Mouse (Mus musculus): ENCODE measurements around the gene Ap1g2.

Gene Ap1g2

DNA sequence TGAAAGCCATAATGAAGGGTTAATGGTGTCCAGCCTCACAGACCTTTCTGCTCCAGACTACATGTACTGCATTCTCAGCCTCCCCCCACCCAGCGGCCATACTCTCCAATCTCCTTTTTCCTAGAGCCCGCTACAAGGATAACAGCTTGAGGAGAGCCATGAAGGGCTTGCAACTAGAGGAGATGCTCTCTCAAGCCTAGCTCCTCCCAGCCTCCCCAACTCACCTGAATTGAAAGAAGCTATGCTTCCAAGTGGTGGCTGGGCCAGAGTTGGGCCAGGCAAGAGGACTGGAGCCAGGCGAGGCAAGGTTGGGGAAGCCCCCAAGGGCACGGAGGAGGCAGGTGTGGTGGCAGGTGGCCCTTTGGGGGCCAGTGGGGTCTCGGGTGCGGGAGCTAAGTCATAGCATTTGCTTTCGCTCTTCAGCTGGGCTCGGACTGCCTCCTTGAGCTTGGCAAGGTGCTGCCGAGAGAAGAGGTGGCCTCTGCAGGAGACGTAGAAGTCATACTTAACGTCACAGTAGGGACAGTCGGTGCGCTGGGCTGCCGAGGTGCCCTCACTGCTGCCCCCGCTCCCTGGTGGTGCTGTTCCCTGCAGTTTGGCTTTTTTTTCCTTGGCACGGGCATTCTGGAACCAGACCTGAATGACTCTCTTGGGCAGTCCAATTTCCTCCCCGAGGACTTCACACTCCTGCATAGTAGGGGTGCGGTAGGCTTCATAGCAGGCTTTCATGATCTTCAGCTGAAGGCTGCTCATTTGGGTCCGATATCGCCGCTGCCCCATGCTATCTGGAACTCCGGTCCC is 42.6 kb downstream of the Ap1g2 start:
- no peaks in the 10 kb centered on the region; the same call in 1 of the 2 replicates for H3K36me3 ChIP-seq (ENCODE audit: control insufficient read depth, insufficient read depth, low read length, poor library complexity, severe bottlenecking)
- H3K27me3 ChIP-seq (ENCODE audit: control insufficient read depth, insufficient read depth, low read length, poor library complexity, severe bottlenecking): no peaks in the 10 kb centered on the region
- no peak for DNase-seq (ENCODE audit: low read depth, low spot score)

DNA sequence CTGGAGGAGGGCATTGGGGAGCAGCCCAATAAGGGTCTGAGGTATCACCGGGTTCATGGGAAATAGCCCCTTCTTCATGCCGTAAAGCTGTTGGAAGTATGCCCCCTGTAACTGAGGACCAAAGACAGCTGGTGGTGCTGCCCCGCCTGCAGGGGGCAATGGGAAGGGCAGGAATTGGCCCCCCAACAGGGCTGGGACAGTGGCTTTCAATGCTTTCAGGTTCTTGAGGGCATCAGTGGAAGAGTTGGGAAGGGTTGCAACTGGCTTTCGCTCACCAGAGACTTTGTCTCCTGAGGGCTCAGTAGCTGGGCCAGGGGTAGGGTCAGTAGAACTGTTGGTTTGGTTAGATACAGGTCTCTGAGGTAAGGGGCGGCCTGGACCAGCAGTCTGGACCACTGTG is 43.3 kb downstream of the Ap1g2 start:
- no peak for DNase-seq (ENCODE audit: low read depth, low spot score)
- Histone ChIP-seq H3K36me3 (ENCODE audit: control insufficient read depth, insufficient read depth, low read length, poor library complexity, severe bottlenecking) (no peaks in the 10 kb centered on the region; the same call in 1 of the 2 replicates), H3K27me3 (ENCODE audit: control insufficient read depth, insufficient read depth, low read length, poor library complexity, severe bottlenecking) (no peaks in the 10 kb centered on the region)

DNA sequence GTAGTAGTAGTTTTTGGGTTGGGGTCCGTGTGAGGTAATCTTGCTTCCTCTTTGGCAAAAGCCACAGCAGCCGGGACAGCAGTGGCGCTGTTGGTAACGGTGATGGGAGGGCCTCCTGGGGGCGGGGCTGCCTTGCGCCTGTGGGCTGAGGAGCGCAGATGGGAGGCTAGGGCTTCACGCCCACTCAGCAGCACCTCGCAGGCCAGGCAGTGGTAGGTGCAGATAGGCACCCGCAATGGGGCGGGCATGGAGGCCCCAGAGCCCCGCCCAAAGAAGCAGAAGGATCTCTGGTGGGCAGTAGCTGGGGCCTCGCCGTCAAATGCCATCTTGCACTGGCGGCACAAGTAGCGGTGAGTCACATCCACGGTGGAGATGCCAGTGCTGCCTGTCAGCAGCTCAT is 43.8 kb downstream of the Ap1g2 start:
- Histone ChIP-seq H3K36me3 (ENCODE audit: control insufficient read depth, insufficient read depth, low read length, poor library complexity, severe bottlenecking) (no peaks in the 10 kb centered on the region; the same call in 1 of the 2 replicates), H3K27me3 (ENCODE audit: control insufficient read depth, insufficient read depth, low read length, poor library complexity, severe bottlenecking) (no peaks in the 10 kb centered on the region)
- no peak for DNase-seq (ENCODE audit: low read depth, low spot score)

- no peak for DNase-seq (ENCODE audit: low read depth, low spot score)
- no peaks in the 10 kb centered on the region; the same call in 1 of the 2 replicates for H3K36me3 ChIP-seq (ENCODE audit: control insufficient read depth, insufficient read depth, low read length, poor library complexity, severe bottlenecking)
- no peaks in the 10 kb centered on the region; the same call in 1 of the 2 replicates for H3K27me3 ChIP-seq (ENCODE audit: control insufficient read depth, insufficient read depth, low read length, poor library complexity, severe bottlenecking)
These were observed 44.5 kb downstream of the Ap1g2 start for GRCm38 (mm10) chr14:55061845-55062244.

- DNase-seq (ENCODE audit: low read depth, low spot score): no peak
- Histone ChIP-seq H3K27me3 (ENCODE audit: control insufficient read depth, insufficient read depth, low read length, poor library complexity, severe bottlenecking) (no peaks in the 10 kb centered on the region; the same call in 1 of the 2 replicates), H3K36me3 (ENCODE audit: control insufficient read depth, insufficient read depth, low read length, poor library complexity, severe bottlenecking) (no peaks in the 10 kb centered on the region)
These were observed 46.5 kb downstream of the Ap1g2 start for GRCm38 (mm10) chr14:55059931-55060330.

DNA sequence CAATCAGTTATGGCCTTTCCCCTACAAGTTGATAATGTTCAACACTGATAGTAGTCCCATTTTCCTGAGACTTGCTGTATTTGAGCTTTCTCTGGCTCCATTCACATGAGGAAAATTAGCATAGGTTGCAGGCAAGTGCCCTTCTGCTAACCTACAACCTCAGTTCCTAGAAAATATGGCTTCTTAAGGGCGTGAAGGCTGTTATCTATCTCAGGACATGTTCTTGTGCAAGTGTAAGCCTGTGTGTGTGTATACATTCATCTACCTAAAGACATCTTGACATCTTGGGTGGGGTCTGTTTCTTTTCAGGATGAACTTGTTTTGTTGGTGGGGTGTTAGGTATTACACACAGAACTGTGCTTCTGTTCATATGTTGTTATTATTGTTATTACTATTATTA is 47.4 kb downstream of the Ap1g2 start:
- no peak for DNase-seq (ENCODE audit: low read depth, low spot score)
- H3K27me3 ChIP-seq (ENCODE audit: control insufficient read depth, insufficient read depth, low read length, poor library complexity, severe bottlenecking): no peaks in the 10 kb centered on the region; the same call in 1 of the 2 replicates
- no peaks in the 10 kb centered on the region for H3K36me3 ChIP-seq (ENCODE audit: control insufficient read depth, insufficient read depth, low read length, poor library complexity, severe bottlenecking)

GRCm38 (mm10) chr14:55055167-55055834 is 51.1 kb downstream of the Ap1g2 start:
- no peak for DNase-seq (ENCODE audit: low read depth, low spot score)
- H3K36me3 ChIP-seq (ENCODE audit: control insufficient read depth, insufficient read depth, low read length, poor library complexity, severe bottlenecking): no peaks in the 10 kb centered on the region
- H3K27me3 ChIP-seq (ENCODE audit: control insufficient read depth, insufficient read depth, low read length, poor library complexity, severe bottlenecking): no peaks in the 10 kb centered on the region; the same call in 1 of the 2 replicates

GRCm38 (mm10) chr14:55054191-55054749 is 52.1 kb downstream of the Ap1g2 start:
- Histone ChIP-seq H3K27me3 (ENCODE audit: control insufficient read depth, insufficient read depth, low read length, poor library complexity, severe bottlenecking) (no peaks in the 10 kb centered on the region; the same call in 1 of the 2 replicates), H3K36me3 (ENCODE audit: control insufficient read depth, insufficient read depth, low read length, poor library complexity, severe bottlenecking) (no peaks in the 10 kb centered on the region)
- no peak for DNase-seq (ENCODE audit: low read depth, low spot score)

GRCm38 (mm10) chr14:55053708-55054190 is 52.6 kb downstream of the Ap1g2 start:
- no peak for DNase-seq (ENCODE audit: low read depth, low spot score)
- Histone ChIP-seq H3K36me3 (ENCODE audit: control insufficient read depth, insufficient read depth, low read length, poor library complexity, severe bottlenecking) (no peaks in the 10 kb centered on the region), H3K27me3 (ENCODE audit: control insufficient read depth, insufficient read depth, low read length, poor library complexity, severe bottlenecking) (no peaks in the 10 kb centered on the region; the same call in 1 of the 2 replicates)

- H3K27me3 ChIP-seq (ENCODE audit: control insufficient read depth, insufficient read depth, low read length, poor library complexity, severe bottlenecking): no peaks in the 10 kb centered on the region; the same call in 1 of the 2 replicates
- no peak for DNase-seq (ENCODE audit: low read depth, low spot score)
- no peaks in the 10 kb centered on the region for H3K36me3 ChIP-seq (ENCODE audit: control insufficient read depth, insufficient read depth, low read length, poor library complexity, severe bottlenecking)
These were observed 53.3 kb downstream of the Ap1g2 start for GRCm38 (mm10) chr14:55053050-55053449.

DNA sequence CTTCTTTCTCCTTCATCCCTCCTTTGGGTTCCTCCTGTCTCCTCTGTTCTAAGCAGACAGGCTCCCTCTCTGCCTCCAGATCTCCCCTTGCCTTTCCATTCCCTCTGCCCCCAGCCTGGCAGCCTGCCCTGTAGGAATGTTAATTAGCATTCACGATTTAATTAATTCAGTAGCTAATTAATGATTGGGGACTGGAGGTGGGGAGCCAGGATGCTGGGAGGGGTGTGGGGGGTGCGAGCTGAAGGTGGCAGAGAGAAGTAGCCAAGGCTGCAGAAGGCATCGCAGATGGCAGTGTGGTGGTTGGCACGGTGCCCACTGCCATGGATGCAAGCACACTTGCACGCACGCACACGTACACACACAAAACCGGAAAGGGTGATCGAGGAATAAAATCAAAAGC is 53.9 kb downstream of the Ap1g2 start:
- no peaks in the 10 kb centered on the region for H3K36me3 ChIP-seq (ENCODE audit: control insufficient read depth, insufficient read depth, low read length, poor library complexity, severe bottlenecking)
- no peak for DNase-seq (ENCODE audit: low read depth, low spot score)
- H3K27me3 ChIP-seq (ENCODE audit: control insufficient read depth, insufficient read depth, low read length, poor library complexity, severe bottlenecking): no peaks in the 10 kb centered on the region; the same call in 1 of the 2 replicates
